Mouse (Mus musculus): ENCODE measurements around the gene Tub.

Gene Tub

GRCm38 (mm10) chr7:108950312-108950761 is at the start of gene Tub:
Gene Tub (plus strand): TSS chr7:108950338.
- no peak for DNase-seq (ENCODE audit: low spot score in 2 of 2)

- DNase-seq (ENCODE audit: low spot score in 2 of 2), result no peak
Observed at GRCm38 (mm10) chr7:108903969-108904368, 46.2 kb upstream of the Tub start.

- no peak for DNase-seq (ENCODE audit: low spot score in 2 of 2)
Observed at GRCm38 (mm10) chr7:108927043-108927442, 23.1 kb upstream of the Tub start.

- DNase-seq (ENCODE audit: low spot score in 2 of 2), result no peak
Observed at GRCm38 (mm10) chr7:108928280-108929188, 21.6 kb upstream of the Tub start.

- DNase-seq (ENCODE audit: low spot score in 2 of 2), result no peak
Observed at GRCm38 (mm10) chr7:108929726-108930393, 20.3 kb upstream of the Tub start, which contains the start of gene Nlrp10. Gene Nlrp10 (minus strand): TSS chr7:108930178.

GRCm38 (mm10) chr7:108933794-108934731 is 16.1 kb upstream of the Tub start, which contains the start of gene Eif3f:
Gene Eif3f (plus strand): TSS chr7:108934417.
- DNase-seq (ENCODE audit: low spot score in 2 of 2), result peak; percentile 92

- no peak for DNase-seq (ENCODE audit: low spot score in 2 of 2)
Observed at GRCm38 (mm10) chr7:108934836-108935235, 15.3 kb upstream of the Tub start.

GRCm38 (mm10) chr7:108935411-108935810 is 14.7 kb upstream of the Tub start:
- DNase-seq (ENCODE audit: low spot score in 2 of 2), result no peak

- DNase-seq (ENCODE audit: low spot score in 2 of 2), result no peak
Observed at GRCm38 (mm10) chr7:108936591-108936990, 13.5 kb upstream of the Tub start.

GRCm38 (mm10) chr7:108941466-108941865 is 8.7 kb upstream of the Tub start:
- peak; percentile 19 to 58 for DNase-seq (ENCODE audit: low spot score in 2 of 2)

GRCm38 (mm10) chr7:108944002-108944401 is 6.1 kb upstream of the Tub start:
- DNase-seq (ENCODE audit: low spot score in 2 of 2), result no peak

GRCm38 (mm10) chr7:108948611-108949010 is 1.5 kb upstream of the Tub start:
- no peak for DNase-seq (ENCODE audit: low spot score in 2 of 2)

GRCm38 (mm10) chr7:108949301-108949700 is 837 bp upstream of the Tub start:
- no peak for DNase-seq (ENCODE audit: low spot score in 2 of 2)

- DNase-seq (ENCODE audit: low spot score in 2 of 2), result no peak
Observed at GRCm38 (mm10) chr7:108950762-108951331, 709 bp downstream of the Tub start.

- no peak for DNase-seq (ENCODE audit: low spot score in 2 of 2)
Observed at GRCm38 (mm10) chr7:108952801-108953200, 2.7 kb downstream of the Tub start.

- DNase-seq (ENCODE audit: low spot score in 2 of 2), result no peak
Observed at GRCm38 (mm10) chr7:108954185-108954584, 4.0 kb downstream of the Tub start.

- no peak for DNase-seq (ENCODE audit: low spot score in 2 of 2)
Observed at GRCm38 (mm10) chr7:108957734-108958133, 7.6 kb downstream of the Tub start.

- no peak for DNase-seq (ENCODE audit: low spot score in 2 of 2)
Observed at GRCm38 (mm10) chr7:108965968-108966367, 15.8 kb downstream of the Tub start.

- peak in 1 of 2 experiments; percentile 28 for DNase-seq (ENCODE audit: low spot score in 2 of 2)
Observed at GRCm38 (mm10) chr7:108966742-108967362, 16.7 kb downstream of the Tub start.

GRCm38 (mm10) chr7:108968201-108968600 is 18.1 kb downstream of the Tub start:
- no peak for DNase-seq (ENCODE audit: low spot score in 2 of 2)

GRCm38 (mm10) chr7:108972273-108972672 is 22.1 kb downstream of the Tub start:
- DNase-seq (ENCODE audit: low spot score in 2 of 2), result no peak
